Mouse (Mus musculus) lung, adult 2 months (tissue): ENCODE data around the gene Hist1h3e.
"Not testable (repeated sequence)": the region's sequence is repeated elsewhere in the genome, so short reads cannot be mapped to it uniquely, and the experiment has no call there.

Experiments used
- CTCF ChIP-seq: fragments of 200-500 bp; IDR thresholded peaks from 2 replicates; pipeline ENCODE4 v1.5.1; 2011; ENCODE audit warnings: mild to moderate bottlenecking, low read length, control low read depth; ENCODE audit not compliant: insufficient read depth
- POLR2A ChIP-seq: fragments of 200-500 bp; IDR thresholded peaks from 2 replicates; pipeline ENCODE4 v1.6.1; 2011; ENCODE audit warnings: low read depth, mild to moderate bottlenecking, control low read depth, low read length, borderline replicate concordance; ENCODE audit errors: extremely low read depth

DNA sequence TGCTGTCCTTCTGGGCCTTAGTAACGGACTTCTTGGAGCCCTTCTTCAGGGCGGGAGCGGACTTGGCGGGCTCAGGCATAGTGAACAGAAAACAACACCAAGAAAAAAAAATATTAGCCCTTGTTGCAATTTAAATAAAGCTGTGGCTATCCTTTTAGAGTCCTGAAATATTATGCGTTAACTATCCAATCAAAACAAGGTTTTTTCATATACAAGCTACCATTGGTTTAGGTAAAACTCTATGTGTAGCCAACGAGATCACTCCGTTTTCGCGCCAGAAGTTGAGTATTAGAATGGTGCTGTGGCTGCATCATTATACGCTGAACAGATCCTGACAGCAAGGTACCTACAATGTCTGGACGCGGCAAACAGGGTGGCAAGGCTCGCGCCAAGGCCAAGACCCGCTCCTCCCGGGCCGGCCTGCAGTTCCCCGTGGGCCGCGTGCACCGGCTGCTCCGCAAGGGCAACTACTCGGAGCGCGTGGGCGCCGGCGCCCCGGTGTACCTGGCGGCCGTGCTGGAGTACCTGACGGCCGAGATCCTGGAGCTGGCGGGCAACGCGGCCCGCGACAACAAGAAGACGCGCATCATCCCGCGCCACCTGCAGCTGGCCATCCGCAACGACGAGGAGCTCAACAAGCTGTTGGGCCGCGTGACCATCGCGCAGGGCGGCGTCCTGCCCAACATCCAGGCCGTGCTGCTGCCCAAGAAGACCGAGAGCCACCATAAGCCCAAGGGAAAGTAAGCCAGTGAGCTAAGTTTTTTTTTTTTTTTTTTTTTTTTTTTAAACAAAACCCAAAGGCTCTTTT is 28.4 kb downstream of the Hist1h3e start, which contains the start of gene Hist1h2af:
- not testable (repeated sequence) for TF ChIP-seq CTCF, POLR2A
